Mouse (Mus musculus) kidney, adult 10 weeks (tissue): ENCODE results near the gene Snx12. TPM values are rescaled to one million over a fixed set of nuclear protein-coding genes. Genes with fewer than 3 reads are reported as not detected.

Source experiments
- polyA plus RNA-seq: library from polyadenylated mRNA; stranded (reverse); fragments of 350-450 nt; fragmentation: Illumina TruSeq; extraction: RNeasy Lipid Tissue Mini Kit (QIAGEN cat#74804); gene quantifications from one replicate; pipeline ENCODE4 v1.2.3, GENCODE M21; 2014; ENCODE audit warnings: low read depth, low replicate concordance

Snx12 gene
- 38.9 TPM for polyA plus RNA-seq

DNA sequence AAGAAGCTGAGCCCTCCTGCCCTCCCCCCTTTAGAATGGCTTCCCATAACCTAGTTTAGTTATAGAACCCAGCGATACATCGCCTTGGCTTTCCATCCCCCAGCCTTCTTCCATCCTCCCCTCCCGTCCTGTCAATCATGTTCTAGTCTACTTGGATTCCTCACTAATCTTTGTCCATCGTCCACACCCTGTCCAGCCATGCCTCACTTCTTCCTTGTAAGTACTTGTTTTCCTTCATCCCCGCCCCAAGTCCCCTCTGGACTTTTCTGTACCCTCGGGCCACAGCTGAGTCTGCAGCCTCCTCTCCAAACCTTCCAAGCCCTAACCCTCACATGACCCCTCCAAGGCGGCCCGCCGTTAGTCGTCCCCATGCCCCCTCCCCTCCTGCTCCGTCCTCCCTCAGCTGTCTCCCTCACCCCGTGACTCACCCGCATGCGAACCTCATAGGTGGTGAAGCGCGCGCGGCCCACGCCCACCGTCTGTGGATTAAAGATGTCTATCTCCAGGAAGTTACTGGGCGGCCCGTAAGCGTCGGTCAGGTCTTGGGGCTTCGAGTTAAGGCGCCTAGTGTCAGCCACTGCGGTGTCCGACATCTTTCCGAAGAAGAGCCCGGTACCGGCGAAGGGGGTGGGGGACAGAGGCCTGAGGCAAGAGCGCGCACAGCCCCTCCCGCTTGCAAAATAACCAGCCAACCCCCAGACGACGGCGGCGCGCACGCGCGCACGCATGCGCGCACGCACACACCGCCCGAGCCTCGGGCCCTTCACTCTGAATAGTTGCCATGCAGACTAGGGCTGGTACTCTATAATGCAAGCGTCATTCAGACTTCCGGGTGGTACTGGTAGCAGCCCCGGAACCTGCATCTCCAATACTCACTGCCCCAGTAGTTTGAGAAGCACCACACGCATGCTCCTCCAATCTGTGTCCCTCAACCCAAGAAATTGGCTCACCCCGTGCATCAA, at the start of gene Snx12:
Snx12 (minus strand) TSS at position 730 of the 962 bp plus-strand sequence.

DNA sequence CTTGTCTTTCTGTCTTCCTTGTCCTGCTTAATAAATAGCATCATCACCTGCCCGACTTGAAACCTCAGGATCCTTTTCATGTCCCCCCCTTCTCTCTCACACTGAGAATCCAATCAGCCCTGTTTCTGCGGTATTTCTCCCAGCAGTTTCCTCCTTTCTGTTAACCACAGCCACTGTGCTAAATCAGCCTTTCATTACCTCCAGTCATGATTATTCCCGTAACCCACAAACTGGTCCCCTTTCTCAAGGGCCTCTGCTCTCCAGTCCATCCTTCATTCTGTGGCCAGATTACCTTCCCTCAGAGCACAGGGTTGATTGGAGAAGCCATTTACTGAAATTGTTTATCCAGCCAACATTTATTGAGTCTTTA, 46.4 kb upstream of the Snx12 start, which contains the start of gene Gm20489:
Gm20489 (minus strand) TSS at position 269 of the 370 bp plus-strand sequence.

DNA sequence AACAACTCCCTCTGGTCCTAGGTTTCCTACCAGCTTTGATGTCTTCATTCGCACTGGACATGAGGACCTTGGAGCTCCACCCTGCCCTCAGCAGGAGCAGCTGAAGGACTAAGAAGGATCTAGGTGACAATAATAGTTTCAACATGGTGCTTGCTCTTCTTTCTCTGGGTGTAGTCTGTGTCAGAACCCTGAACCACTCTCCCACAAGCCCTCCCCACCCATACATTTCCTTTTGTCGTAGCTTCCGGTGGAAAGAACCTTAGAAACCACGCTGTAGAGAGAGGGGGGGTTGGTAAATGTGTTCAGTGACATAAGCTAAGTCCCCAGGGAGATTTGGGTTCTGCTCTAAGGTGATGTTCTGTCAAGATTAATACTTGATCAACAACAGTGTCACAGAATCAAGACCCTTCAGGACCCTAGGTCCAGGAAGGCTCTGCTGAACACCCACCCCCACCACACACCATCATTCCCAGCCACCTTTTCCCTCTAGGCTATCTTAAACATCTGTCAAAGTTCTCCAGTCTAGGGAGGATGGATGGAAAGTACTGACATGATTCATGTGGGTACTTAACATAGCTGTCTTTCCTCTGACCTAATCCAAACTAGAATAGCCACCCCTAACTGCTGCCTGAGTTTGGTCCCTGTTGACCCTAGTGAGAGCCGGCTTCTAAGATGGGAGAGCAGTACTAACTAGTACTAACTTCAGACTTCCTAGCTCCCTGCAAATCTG, 45.8 kb upstream of the Snx12 start, which contains the start of gene Il2rg:
Il2rg (minus strand) TSS at position 231 of the 730 bp plus-strand sequence.

DNA sequence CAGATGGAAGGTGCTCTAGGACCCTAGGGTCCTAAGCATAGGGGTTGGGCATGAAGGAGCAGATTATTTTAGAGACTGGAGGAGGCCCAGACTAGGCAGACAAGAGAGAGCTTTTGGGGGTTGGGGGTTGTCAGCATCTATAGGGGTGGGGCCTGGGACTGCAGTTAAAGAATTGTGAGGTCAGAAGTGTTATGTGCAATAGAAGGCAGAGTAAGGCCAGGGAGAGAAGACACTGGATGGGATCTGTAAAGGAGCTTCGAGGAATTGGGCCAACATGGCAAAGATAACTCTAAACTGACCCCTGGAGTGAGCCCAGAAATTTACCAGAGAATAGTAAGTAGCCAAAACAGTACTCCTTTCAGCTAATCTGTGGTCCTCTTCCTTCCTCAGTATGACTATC, 41.5 kb upstream of the Snx12 start, which contains the start of gene Gm614:
Gm614 (minus strand) TSS at position 101 of the 400 bp plus-strand sequence.

DNA sequence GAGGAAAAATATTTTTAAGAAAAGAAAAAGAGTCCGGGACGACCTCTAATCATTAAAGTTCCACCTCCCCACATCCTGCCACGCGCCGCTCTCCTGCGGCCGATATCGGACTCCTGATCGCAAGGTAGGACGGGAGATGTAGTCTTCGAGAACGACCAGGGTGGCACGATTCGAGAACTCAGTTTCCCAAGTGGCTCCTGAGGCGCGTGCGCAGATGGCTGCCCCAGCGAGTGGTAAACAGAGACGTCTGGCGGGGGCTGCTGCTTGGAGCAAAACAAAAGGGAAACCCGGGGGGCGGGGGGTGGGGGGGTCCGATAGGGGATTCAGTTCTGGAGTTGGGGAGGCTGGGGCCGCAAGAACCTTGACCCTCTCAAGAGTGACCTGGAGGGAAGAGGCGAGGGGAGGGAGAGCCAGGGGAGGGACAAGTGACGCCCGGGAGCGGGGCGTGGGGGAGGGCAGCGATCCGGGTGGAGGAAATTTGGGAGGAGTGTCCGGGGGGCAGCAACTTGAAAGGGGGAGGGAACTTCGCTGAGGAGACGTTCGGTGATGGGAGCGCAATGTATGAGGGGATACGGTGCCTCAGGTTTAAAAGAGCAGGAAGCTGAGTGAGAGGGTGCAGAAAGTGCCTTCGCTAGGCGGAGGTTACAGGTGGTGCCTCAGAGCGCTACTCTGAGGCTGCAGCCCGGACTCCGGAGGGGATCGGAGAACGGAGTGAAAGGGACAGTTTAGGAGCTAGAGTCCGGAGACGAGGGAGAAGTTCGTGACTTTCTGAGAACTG, 31.8 kb upstream of the Snx12 start, which contains the start of gene Foxo4:
Foxo4 (plus strand) TSS at position 577 of the 778 bp plus-strand sequence.

DNA sequence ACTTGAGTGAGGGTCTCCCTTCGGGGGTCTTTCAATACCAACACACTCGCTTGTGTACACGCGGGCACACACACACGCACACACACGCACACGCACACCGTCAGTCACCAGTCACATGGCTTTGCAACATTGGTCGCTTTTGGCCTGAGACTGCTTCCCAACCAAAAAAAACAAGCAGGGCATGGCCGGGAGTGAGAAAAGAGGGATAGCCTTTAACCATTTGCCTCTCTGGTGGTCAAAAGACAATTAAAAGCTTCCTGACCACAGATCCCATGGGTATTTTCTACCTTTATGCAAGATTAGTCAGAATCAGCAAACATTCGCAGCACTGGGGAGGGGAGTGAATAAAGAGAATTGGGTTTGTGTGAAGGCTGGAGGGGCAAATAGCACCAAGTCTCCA, 136.4 kb downstream of the Snx12 start, which contains the start of gene Slc7a3:
Slc7a3 (minus strand) TSS at position 101 of the 400 bp plus-strand sequence.

DNA sequence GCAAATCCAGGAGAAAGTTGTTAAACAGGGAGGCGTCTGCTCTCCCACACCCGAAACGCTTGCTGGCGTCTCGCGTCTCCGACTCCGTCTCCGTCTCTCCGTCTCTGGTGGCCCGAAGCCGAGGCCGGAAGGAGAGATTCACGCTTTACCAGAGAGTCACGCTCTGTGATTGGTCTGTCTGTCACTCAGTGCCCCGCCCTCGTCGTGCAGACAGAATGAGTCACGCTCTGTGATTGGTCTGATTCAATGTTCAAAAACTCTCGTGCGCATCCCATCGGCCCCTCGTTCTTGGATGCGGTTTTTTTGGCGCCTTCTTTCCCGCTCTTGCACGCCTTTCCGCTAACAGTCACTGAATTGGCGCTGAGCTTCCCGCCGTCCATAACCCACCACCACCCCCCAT, 162.8 kb downstream of the Snx12 start, which contains the start of gene Tex11:
Tex11 (minus strand) TSS at position 127 of the 400 bp plus-strand sequence.

Other genes starting within 250 kb of the Snx12 start
- not detected for gene Tex11, start 162.9 kb downstream of the Snx12 start, polyA plus RNA-seq
- 0.44 TPM for gene Slc7a3, start 136.5 kb downstream of the Snx12 start, polyA plus RNA-seq
- gene Foxo4, start 32.0 kb upstream of the Snx12 start, polyA plus RNA-seq, result 12.3 TPM
- gene Gm614, start 41.4 kb upstream of the Snx12 start, polyA plus RNA-seq, result not detected
- 8.2 TPM for gene Il2rg, start 45.7 kb upstream of the Snx12 start, polyA plus RNA-seq
- not detected for gene Gm20489, start 46.5 kb upstream of the Snx12 start, polyA plus RNA-seq
- gene Med12, start 51.5 kb upstream of the Snx12 start, polyA plus RNA-seq, result 3.2 TPM
- gene Nlgn3, start 76.6 kb upstream of the Snx12 start, polyA plus RNA-seq, result not detected
- 6.3 TPM for gene Gjb1, start 153.8 kb upstream of the Snx12 start, polyA plus RNA-seq
- gene Zmym3, start 198.3 kb upstream of the Snx12 start, polyA plus RNA-seq, result 11.8 TPM
- gene Nono, start 206.8 kb upstream of the Snx12 start, polyA plus RNA-seq, result 195 TPM
- not detected for gene Itgb1bp2, start 226.5 kb upstream of the Snx12 start, polyA plus RNA-seq